Mouse (Mus musculus) liver, adult 2 months (tissue): ENCODE data around the gene Slc22a5.

Experiments used
- CTCF ChIP-seq: fragments of 200-500 bp; IDR thresholded peaks from 2 replicates; pipeline ENCODE4 v1.5.1; 2011; ENCODE audit warnings: low read depth, low read length, control low read depth
- POLR2A ChIP-seq: fragments of 200-500 bp; IDR thresholded peaks from 2 replicates; pipeline ENCODE4 v1.6.1; 2011; ENCODE audit warnings: low read length, control low read depth; ENCODE audit not compliant: insufficient read depth; ENCODE audit errors: extremely low read depth

- TF ChIP-seq CTCF, result no peak
- no peak for TF ChIP-seq POLR2A
Observed at GRCm38 (mm10) chr11:53888242-53888641, 3.2 kb downstream of the Slc22a5 start.
